Mouse (Mus musculus) midbrain, embryonic 16.5 days (tissue): ENCODE measurements at regions not wholly inside any gene's neighbourhood (a gene's known extent, or its start where the extent isn't known, plus 50 kb on each side); places are given as distances from the start of the nearest gene placed in this dataset.
A peak's percentile ranks its signal among the peaks of the same experiment; 100 is the strongest.

Source experiments
- ATAC-seq: fragments of 200-750 bp; cut with Nextera tagmentation; 2 replicates; pipeline ENCODE4 v1.8.0; 2017; ENCODE audit warnings: moderate TSS enrichment
- H3K27ac ChIP-seq: fragments of 300-500 bp; sonication (generic); 2 replicates; pipeline ENCODE4 v1.5.1; 2014; ENCODE audit warnings: mild to moderate bottlenecking, low read length, mixed read lengths
- H3K27me3 ChIP-seq: fragments of 300-500 bp; sonication (generic); 2 replicates; pipeline ENCODE4 v1.6.1; 2014; ENCODE audit warnings: low read depth, low read length, mixed read lengths; ENCODE audit not compliant: control insufficient read depth, insufficient read depth
- H3K36me3 ChIP-seq: fragments of 300-500 bp; sonication (generic); 2 replicates; pipeline ENCODE4 v1.6.1; 2014; ENCODE audit warnings: mild to moderate bottlenecking, low read length, moderate library complexity, mixed read lengths; ENCODE audit not compliant: control insufficient read depth, insufficient read depth
- H3K4me1 ChIP-seq: fragments of 300-500 bp; sonication (generic); 2 replicates; pipeline ENCODE4 v1.6.1; 2014; ENCODE audit warnings: mild to moderate bottlenecking, low read length, mixed read lengths; ENCODE audit not compliant: control insufficient read depth, insufficient read depth
- H3K4me2 ChIP-seq: fragments of 300-500 bp; sonication (generic); 2 replicates; pipeline ENCODE4 v1.6.1; 2014; ENCODE audit warnings: mild to moderate bottlenecking, low read length, mixed read lengths
- H3K4me3 ChIP-seq: fragments of 300-500 bp; sonication (generic); 2 replicates; pipeline ENCODE4 v1.5.1; 2014; ENCODE audit warnings: low read depth, mild to moderate bottlenecking, low read length, moderate library complexity, mixed read lengths
- H3K9ac ChIP-seq: fragments of 300-500 bp; sonication (generic); 2 replicates; pipeline ENCODE4 v1.6.1; 2014; ENCODE audit warnings: low read depth, low read length, mixed read lengths
- H3K9me3 ChIP-seq: fragments of 300-500 bp; sonication (generic); replicated peaks from 2 replicates; pipeline ENCODE4 v1.6.1; 2014; ENCODE audit warnings: mild to moderate bottlenecking, low read length, mixed read lengths; ENCODE audit not compliant: control insufficient read depth, poor library complexity, severe bottlenecking
- WGBS: fragments of 180-500 bp; shearing (Covaris S2); extraction: QIAGEN DNeasy Blood & Tissue Kit; methylation state at CpG from one replicate; pipeline ENCODE4 v1.1.7; 2014; 5-methylcytosine and 5-hydroxymethylcytosine counted together

- peak; percentile 28; the same call in 1 of the 2 replicates for ATAC-seq
- H3K36me3 ChIP-seq = no peaks in the 10 kb centered on the region
- no peak overlapping the region for H3K4me3 ChIP-seq
- H3K4me1 ChIP-seq = peaks cover 5% of the 10 kb centered on the region
- no peaks in the 10 kb centered on the region for H3K9me3 ChIP-seq
- no peak overlapping the region for H3K4me2 ChIP-seq
- H3K27ac ChIP-seq = no peak overlapping the region
- H3K27me3 ChIP-seq = no peaks in the 10 kb centered on the region
- 82% methylated on average over 14 of the region's 14 CpGs for WGBS
- H3K9ac ChIP-seq = no peak overlapping the region
These were observed 79.2 kb upstream of the Ppm1b start for GRCm38 (mm10) chr17:84877176-84877863.

- Histone ChIP-seq H3K36me3 (no peaks in the 10 kb centered on the region), H3K9ac (no peak overlapping the region), H3K9me3 (no peaks in the 10 kb centered on the region), H3K4me1 (peaks cover 5% of the 10 kb centered on the region), H3K27ac (no peak overlapping the region), H3K27me3 (no peaks in the 10 kb centered on the region), H3K4me2 (peak overlapping the region; percentile 52), H3K4me3 (peak overlapping the region; percentile 14)
- WGBS = 18% methylated on average over 10 of the region's 10 CpGs
- peak; percentile 28; the same call in 1 of the 2 replicates for ATAC-seq
These were observed 78.7 kb upstream of the Ppm1b start for GRCm38 (mm10) chr17:84877864-84878224.

- WGBS = 89% methylated on average over 5 of the region's 5 CpGs
- no peak for ATAC-seq
These were observed 78.2 kb upstream of the Ppm1b start for GRCm38 (mm10) chr17:84878316-84878715.

GRCm38 (mm10) chr17:84879146-84879545 is 77.4 kb upstream of the Ppm1b start:
- H3K9me3 ChIP-seq = no peaks in the 10 kb centered on the region
- ATAC-seq = no peak
- H3K4me1 ChIP-seq = peaks cover 5% of the 10 kb centered on the region
- H3K27ac ChIP-seq = no peak overlapping the region
- H3K27me3 ChIP-seq = no peaks in the 10 kb centered on the region
- 84% methylated on average over 10 of the region's 10 CpGs for WGBS
- H3K4me3 ChIP-seq = no peak overlapping the region
- H3K9ac ChIP-seq = no peak overlapping the region
- H3K4me2 ChIP-seq = no peak overlapping the region
- no peaks in the 10 kb centered on the region for H3K36me3 ChIP-seq

More at GRCm38 (mm10) chr17:84878316-84878715, 78.2 kb upstream of the Ppm1b start:
- no peaks in the 10 kb centered on the region for H3K27me3 ChIP-seq
- H3K4me2 ChIP-seq = peak overlapping the region; percentile 52; the same call in 1 of the 2 replicates
- no peaks in the 10 kb centered on the region for H3K36me3 ChIP-seq
- H3K27ac ChIP-seq = no peak overlapping the region
- no peak overlapping the region for H3K4me3 ChIP-seq
- peaks cover 5% of the 10 kb centered on the region for H3K4me1 ChIP-seq
- H3K9me3 ChIP-seq = no peaks in the 10 kb centered on the region
- no peak overlapping the region for H3K9ac ChIP-seq

GRCm38 (mm10) chr17:84880946-84881345 is 75.6 kb upstream of the Ppm1b start:
- H3K4me2 ChIP-seq = no peak overlapping the region
- H3K27ac ChIP-seq = no peak overlapping the region
- H3K9me3 ChIP-seq = no peaks in the 10 kb centered on the region
- H3K4me3 ChIP-seq = no peak overlapping the region
- 83% methylated on average over 2 of the region's 2 CpGs for WGBS
- H3K27me3 ChIP-seq = no peaks in the 10 kb centered on the region
- H3K4me1 ChIP-seq = peaks cover 5% of the 10 kb centered on the region
- H3K36me3 ChIP-seq = no peaks in the 10 kb centered on the region
- no peak for ATAC-seq
- no peak overlapping the region for H3K9ac ChIP-seq

- no peak for ATAC-seq
- no peak overlapping the region for H3K4me3 ChIP-seq
- H3K9ac ChIP-seq = no peak overlapping the region
- 90% methylated on average over 5 of the region's 5 CpGs for WGBS
- H3K27me3 ChIP-seq = no peaks in the 10 kb centered on the region
- H3K27ac ChIP-seq = no peak overlapping the region
- no peak overlapping the region for H3K4me2 ChIP-seq
- H3K36me3 ChIP-seq = no peaks in the 10 kb centered on the region
- peaks cover 2% of the 10 kb centered on the region; the same call in 1 of the 2 replicates for H3K4me1 ChIP-seq
- H3K9me3 ChIP-seq = no peaks in the 10 kb centered on the region
These were observed 68.0 kb upstream of the Ppm1b start for GRCm38 (mm10) chr17:84888525-84888924.

GRCm38 (mm10) chr17:84890871-84891599 is 65.5 kb upstream of the Ppm1b start:
- H3K4me2 ChIP-seq = no peak overlapping the region

GRCm38 (mm10) chr17:84893273-84894033 is 63.1 kb upstream of the Ppm1b start:
- no peaks in the 10 kb centered on the region for H3K9me3 ChIP-seq
- 83% methylated on average over 16 of the region's 16 CpGs for WGBS
- no peak for ATAC-seq

More at GRCm38 (mm10) chr17:84890871-84891599, 65.5 kb upstream of the Ppm1b start:
- 0 out of 2 replicates have a peak overlapping the region, but pooled peaks have one; percentile 25 for H3K9ac ChIP-seq
- no peak overlapping the region for H3K4me3 ChIP-seq
- 57% methylated on average over 12 of the region's 12 CpGs for WGBS
- ATAC-seq = no peak
- peaks cover 2% of the 10 kb centered on the region; the same call in 1 of the 2 replicates for H3K4me1 ChIP-seq
- H3K9me3 ChIP-seq = no peaks in the 10 kb centered on the region
- no peaks in the 10 kb centered on the region for H3K36me3 ChIP-seq
- H3K27ac ChIP-seq = 0 out of 2 replicates have a peak overlapping the region, but pooled peaks have one; percentile 33
- H3K27me3 ChIP-seq = no peaks in the 10 kb centered on the region

More at GRCm38 (mm10) chr17:84893273-84894033, 63.1 kb upstream of the Ppm1b start:
- Histone ChIP-seq H3K27ac (no peak overlapping the region), H3K36me3 (no peaks in the 10 kb centered on the region), H3K4me3 (no peak overlapping the region), H3K27me3 (no peaks in the 10 kb centered on the region), H3K4me1 (peaks cover 2% of the 10 kb centered on the region; the same call in 1 of the 2 replicates), H3K9ac (no peak overlapping the region), H3K4me2 (no peak overlapping the region)
